Mouse (Mus musculus) olfactory bulb, adult 2 months (tissue): ENCODE data around the gene Nectin2. TPM values are rescaled to one million over a fixed set of nuclear protein-coding genes. Genes with fewer than 3 reads are reported as not detected.

Source experiments
- H3K27ac ChIP-seq: fragments of 200-500 bp; 2 replicates; pipeline ENCODE4 v1.5.1; 2012; ENCODE audit warnings: low read depth, low read length; ENCODE audit not compliant: insufficient read depth
- H3K4me1 ChIP-seq: fragments of 200-500 bp; 2 replicates; pipeline ENCODE4 v1.6.1; 2012; ENCODE audit warnings: low read length; ENCODE audit not compliant: control insufficient read depth, insufficient read depth
- H3K4me3 ChIP-seq: fragments of 200-500 bp; 2 replicates; pipeline ENCODE4 v1.5.1; 2012; ENCODE audit warnings: mild to moderate bottlenecking, low read depth, low read length, moderate library complexity; ENCODE audit not compliant: insufficient read depth
- CTCF ChIP-seq: fragments of 200-500 bp; IDR thresholded peaks from 2 replicates; pipeline ENCODE4 v1.5.1; 2012; ENCODE audit warnings: low read depth, mild to moderate bottlenecking, low read length, moderate library complexity; ENCODE audit not compliant: insufficient read depth
- POLR2A ChIP-seq: fragments of 200-500 bp; IDR thresholded peaks from 2 replicates; pipeline ENCODE4 v1.6.1; 2012; ENCODE audit warnings: mild to moderate bottlenecking, low read depth, low read length, moderate library complexity; ENCODE audit not compliant: insufficient read depth
- WGBS: fragments of 180-500 bp; shearing (Covaris S2); methylation state at CpG from one replicate; pipeline ENCODE4 v1.1.7; 2018; 5-methylcytosine and 5-hydroxymethylcytosine counted together
- polyA plus RNA-seq: library from polyadenylated mRNA; stranded (reverse); fragments of >200 nt; gene quantifications from 2 replicates; pipeline ENCODE4 v1.2.4, GENCODE M21; 2012; ENCODE audit warnings: low replicate concordance; ENCODE audit not compliant: missing spikeins, insufficient read depth, insufficient read length

The Nectin2 gene
- polyA plus RNA-seq, 1 experiment = not detected

DNA sequence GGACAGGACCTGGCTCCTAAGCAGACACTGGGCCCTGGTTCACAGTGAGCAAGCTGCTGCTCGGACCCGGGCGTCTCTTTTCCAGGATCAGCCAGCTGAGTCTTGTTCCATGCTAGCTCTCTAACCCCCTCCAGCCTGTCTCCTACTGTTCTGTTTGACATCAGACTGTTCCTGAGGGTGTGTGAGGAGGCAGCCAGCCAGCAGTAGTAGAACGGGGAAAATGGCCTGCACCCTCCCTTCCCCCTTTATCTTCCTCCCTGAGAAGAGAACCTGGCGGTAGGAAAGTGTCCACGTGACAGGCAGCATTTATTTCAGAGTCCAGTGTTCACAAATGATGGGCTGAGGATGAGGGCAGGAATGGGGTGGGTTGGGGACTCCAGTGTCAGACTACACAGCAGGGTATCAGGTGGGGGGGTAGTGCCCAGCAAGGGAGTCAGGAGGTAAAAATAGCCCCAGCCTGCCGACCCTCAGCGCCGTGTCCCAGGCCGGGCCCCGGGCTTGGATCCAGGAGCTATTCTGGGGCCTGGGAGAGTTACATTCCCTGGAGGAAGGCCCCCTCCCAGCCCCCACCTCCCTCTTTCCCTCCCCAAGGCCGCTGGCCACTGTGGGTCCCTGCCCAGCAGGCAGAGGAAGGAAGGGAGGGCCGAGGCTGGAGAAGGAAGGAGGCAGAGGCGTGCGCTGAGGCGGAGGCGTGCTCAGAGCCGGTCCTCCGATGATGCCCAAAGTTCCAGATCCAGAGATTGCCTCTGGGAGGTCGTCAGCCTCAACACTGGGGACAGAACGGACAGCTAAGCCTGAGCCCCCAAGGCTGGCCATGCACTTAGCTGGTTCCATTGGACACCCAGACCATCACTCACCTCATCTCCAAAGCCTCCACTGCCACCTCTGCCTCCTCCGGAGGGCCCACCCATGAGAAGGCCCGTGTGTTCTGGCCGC lies 5.8 kb upstream of the Nectin2 start:
- peak overlapping the region; percentile 13; the same call in 1 of the 2 replicates for H3K27ac ChIP-seq
- H3K4me1 ChIP-seq = peaks cover 3% of the 10 kb centered on the region; the same call in 1 of the 2 replicates
- 62% methylated on average over 24 of the region's 24 CpGs for WGBS
- no peak for TF ChIP-seq CTCF
- no peak for TF ChIP-seq POLR2A
- H3K4me3 ChIP-seq = no peak overlapping the region

DNA sequence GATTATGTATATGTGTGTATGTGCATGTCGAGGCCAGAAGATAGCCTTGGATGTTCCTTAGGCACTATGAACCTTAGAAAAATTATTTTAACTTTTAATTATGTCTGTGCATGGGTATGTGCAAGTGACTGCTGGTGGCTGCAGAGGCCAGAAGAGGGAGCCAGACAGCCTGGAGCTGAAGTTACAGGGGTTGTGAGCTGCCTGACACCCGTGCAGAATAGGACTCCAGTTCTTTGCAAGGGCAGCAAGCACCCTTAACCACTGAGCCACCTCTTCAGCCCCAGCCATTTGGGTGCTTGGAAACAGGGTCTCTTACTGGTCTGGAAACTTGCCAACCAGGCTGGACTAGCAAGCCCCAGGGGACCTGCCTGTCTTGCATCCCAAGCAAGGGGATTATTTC lies 4.7 kb upstream of the Nectin2 start:
- Histone ChIP-seq H3K27ac (no peak overlapping the region), H3K4me1 (peaks cover 7% of the 10 kb centered on the region), H3K4me3 (no peak overlapping the region)
- TF ChIP-seq CTCF (no peak), POLR2A (no peak)
- WGBS = 78% methylated on average over 2 of the region's 2 CpGs

DNA sequence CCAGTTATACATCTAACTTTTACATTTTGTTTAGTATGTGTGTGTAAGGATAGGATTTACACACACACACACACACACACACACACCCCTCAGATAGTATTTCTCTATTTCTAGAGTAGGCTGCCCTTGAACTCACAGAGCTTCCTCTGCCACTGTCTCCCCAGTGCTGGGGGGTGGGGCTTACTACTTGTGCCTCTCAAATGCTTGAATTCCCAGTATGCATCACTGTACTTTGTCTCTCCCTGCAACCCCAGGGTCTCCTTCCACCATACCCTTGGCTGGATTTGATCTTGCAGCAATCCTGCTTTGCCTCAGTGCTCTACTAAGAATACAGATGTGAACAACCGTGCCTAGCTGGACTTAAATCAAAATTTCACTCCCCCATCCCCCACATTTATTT lies 3.8 kb upstream of the Nectin2 start:
- TF ChIP-seq CTCF (no peak), POLR2A (no peak)
- WGBS = 76% methylated on average over 1 of the region's 1 CpGs

DNA sequence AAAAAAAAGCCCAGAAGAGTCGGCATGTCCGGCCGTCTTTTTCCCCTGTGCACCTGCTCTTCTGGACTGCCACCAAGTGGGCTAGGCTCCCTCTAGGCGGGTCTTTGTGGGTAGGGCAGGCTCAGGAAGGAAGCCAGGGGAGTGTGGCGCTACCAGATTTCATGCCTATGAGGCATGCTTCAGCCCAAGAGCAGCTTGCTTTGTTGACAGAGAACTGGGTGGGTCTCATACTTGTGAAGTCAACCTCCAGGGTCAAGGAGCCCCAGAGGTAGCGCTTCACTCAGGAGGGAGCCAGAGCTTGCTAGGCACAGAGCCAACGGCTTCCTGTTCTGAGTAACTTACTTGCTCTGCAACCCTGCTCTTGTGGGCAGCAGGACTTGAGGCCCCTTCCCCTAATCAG lies 3.3 kb upstream of the Nectin2 start:
- WGBS = 73% methylated on average over 7 of the region's 7 CpGs
- no peak for TF ChIP-seq CTCF
- no peak overlapping the region for H3K4me3 ChIP-seq
- peaks cover 20% of the 10 kb centered on the region for H3K4me1 ChIP-seq
- H3K27ac ChIP-seq = no peak overlapping the region

More for the DNA sequence above, 3.8 kb upstream of the Nectin2 start:
- Histone ChIP-seq H3K4me1 (peaks cover 15% of the 10 kb centered on the region), H3K27ac (no peak overlapping the region), H3K4me3 (no peak overlapping the region)

DNA sequence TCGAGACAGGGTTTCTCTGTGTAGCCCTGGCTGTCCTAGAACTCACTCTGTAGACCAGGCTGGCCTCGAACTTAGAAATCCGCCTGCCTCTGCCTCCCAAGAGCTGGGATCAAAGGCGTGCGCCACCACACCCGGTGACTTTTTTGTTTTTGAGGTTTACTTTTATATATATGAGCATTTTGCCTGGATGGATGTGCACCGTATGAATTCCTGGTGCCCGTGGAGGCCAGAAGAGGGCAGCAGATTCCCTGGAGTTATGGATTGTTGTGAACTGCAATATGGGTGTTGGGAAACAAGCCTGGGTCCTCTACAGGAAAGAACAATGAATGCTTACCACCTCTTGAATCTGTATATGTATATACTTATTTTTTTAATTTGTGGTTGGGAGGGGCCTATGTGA lies 2.4 kb upstream of the Nectin2 start:
- no peak overlapping the region for H3K27ac ChIP-seq
- H3K4me1 ChIP-seq = peaks cover 28% of the 10 kb centered on the region
- H3K4me3 ChIP-seq = no peak overlapping the region
- TF ChIP-seq CTCF (no peak), POLR2A (no peak)
- WGBS = 78% methylated on average over 8 of the region's 8 CpGs

DNA sequence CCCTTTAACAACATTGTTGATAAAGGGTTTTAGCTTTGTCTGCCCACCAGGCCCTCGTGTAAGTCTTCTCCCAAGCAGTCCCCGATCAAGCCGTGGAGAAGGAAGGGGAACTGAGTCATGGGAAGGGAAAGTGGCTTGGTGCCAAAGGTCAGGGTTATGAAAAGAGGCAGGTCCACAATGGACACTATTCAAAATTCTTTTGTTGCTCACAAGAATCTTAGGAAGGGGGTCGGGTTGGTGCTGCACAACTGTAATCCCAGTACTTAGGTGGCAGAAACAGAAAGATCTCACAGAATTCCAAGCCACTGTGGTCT lies 744 bp upstream of the Nectin2 start:
- no peak for TF ChIP-seq POLR2A
- no peak for TF ChIP-seq CTCF
- WGBS = 32% methylated on average over 4 of the region's 4 CpGs
- peaks cover 37% of the 10 kb centered on the region for H3K4me1 ChIP-seq
- H3K27ac ChIP-seq = no peak overlapping the region
- H3K4me3 ChIP-seq = no peak overlapping the region

DNA sequence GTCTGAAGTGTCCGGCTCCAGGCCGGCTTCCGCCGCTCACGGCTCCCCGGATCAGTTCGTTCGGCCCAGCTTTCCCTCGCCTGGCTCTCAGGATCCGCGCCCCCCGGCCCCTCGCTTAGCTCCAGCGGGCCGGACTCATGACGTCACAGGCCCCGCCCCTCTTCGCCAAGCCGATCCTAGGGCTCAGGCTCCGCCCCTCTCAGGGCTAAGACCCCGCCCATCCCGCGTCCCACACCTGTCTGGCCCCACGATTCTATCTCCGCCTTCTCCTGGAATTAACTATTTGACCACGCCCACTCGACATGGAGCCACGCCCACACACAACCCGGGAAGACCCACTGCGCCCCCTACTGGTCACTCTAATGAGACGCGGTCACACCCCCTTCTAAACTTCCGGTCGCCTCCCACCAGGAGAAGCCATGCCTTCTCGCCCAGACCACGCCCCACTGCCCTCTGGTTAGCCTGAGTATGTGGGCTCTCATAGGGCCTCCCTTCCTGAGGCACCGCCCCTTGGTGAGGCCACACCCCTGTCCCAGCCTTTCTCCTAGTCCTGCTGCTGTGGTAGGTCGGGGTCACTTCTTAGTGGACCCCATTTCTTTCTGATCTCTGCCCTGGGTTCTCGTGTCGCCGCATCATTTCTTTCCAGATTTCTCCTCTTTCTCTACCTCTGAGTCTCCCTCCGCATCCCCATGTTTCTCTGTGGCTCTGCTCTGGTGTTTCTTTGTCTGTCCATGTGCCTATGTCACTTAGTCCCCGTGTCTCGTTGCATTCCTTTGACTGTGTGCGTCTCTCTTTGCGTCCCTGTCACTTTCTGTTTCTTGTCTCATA lies 680 bp downstream of the Nectin2 start:
- Histone ChIP-seq H3K27ac (no peak overlapping the region), H3K4me1 (peaks cover 34% of the 10 kb centered on the region), H3K4me3 (peak overlapping the region; percentile 52)
- TF ChIP-seq POLR2A (0 out of 2 replicates have a peak, but pooled peaks have one; percentile 16), CTCF (peak; percentile 75)
- under 1% methylated on average over 46 of the region's 46 CpGs for WGBS

DNA sequence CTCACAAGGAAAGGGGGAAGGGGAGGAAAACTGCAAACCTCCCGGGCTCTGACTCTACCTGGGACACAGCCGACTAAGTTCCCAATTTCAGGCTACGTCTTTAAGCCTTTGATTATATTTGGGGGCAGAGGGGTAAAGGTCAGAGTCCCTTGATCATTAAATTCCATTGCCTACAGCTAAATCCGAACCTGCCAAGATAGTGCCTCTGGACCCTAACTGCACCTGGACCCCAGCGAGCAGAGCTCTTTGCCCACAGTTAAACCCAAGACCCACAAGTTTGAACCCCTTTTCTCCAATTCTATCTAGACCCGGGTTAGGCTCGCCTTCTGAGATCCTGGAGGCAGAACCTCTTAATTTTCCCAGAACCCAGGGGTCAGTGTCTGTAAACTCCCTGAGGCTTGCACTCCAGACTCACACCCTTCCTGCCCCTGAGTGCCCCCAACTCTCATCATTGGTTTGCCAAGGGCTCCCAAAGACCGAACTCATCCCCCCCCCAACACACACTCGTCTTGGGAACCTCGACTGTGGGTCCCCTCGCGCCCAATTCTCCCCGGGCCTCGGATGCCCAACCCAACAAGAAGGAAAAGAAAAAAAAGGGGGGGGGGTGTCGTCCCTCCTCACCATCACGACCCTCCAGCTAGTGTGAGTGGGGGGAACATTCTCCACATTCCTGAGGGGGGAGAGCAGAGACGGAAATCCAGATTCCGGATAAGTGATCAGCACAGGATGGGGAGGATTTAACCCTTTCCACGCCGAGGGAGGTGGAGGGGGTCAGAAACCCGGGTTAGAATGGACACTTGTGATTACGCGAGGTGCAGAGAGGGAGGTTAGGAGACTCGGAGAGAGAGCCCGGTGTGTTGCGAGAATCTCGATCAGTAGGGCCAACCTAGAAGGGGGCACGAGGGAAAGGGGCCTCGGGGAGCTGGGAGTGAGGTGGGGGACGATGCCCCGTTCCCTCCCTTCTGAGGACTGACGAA lies 1.8 kb downstream of the Nectin2 start:
- no peak for TF ChIP-seq CTCF
- TF ChIP-seq POLR2A = no peak
- Histone ChIP-seq H3K4me1 (peaks cover 34% of the 10 kb centered on the region), H3K27ac (no peak overlapping the region), H3K4me3 (peak overlapping the region; percentile 52)
- 2% methylated on average over 32 of the region's 32 CpGs for WGBS
